Mouse (Mus musculus) heart, embryonic 14.5 days (tissue): ENCODE measurements around the gene 2200002J24Rik. TPM values are rescaled to one million over a fixed set of nuclear protein-coding genes. Genes with fewer than 3 reads are reported as not detected.

ENCODE experiments used
- ATAC-seq: fragments of 200-750 bp; cut with Nextera tagmentation; 2 replicates; pipeline ENCODE4 v1.8.0; 2017; ENCODE audit warnings: low read depth, moderate TSS enrichment; ENCODE audit not compliant: insufficient number of reproducible peaks, insufficient read depth, low FRiP score
- H3K27ac ChIP-seq, 2 experiments: fragments of 200-500 bp in 1 of 2; fragments of 300-500 bp in 1 of 2; sonication (generic) in 1 of 2; replicated peaks in 1 of 2; 2 replicates each; pipeline ENCODE4 v1.5.1; 2012 to 2014; ENCODE audit warnings: low read depth in 2 of 2, low read length in 2 of 2, control low read depth in 1 of 2, mild to moderate bottlenecking in 1 of 2, mixed read lengths in 1 of 2; ENCODE audit not compliant: control insufficient read depth in 1 of 2, insufficient read depth in 1 of 2
- H3K27me3 ChIP-seq: fragments of 300-500 bp; sonication (generic); 2 replicates; pipeline ENCODE4 v1.6.1; 2014; ENCODE audit warnings: mild to moderate bottlenecking, low read length, control low read depth; ENCODE audit not compliant: control insufficient read depth, insufficient read depth
- H3K36me3 ChIP-seq: fragments of 300-500 bp; sonication (generic); 2 replicates; pipeline ENCODE4 v1.6.1; 2014; ENCODE audit warnings: mild to moderate bottlenecking, control low read depth, low read length, mixed read lengths; ENCODE audit not compliant: control insufficient read depth, insufficient read depth
- H3K4me1 ChIP-seq, 2 experiments: fragments of 200-500 bp in 1 of 2; fragments of 300-500 bp in 1 of 2; sonication (generic) in 1 of 2; 2 replicates each; pipeline ENCODE4 v1.6.1; 2012 to 2014; ENCODE audit warnings: low read length in 2 of 2, control low read depth in 1 of 2, mixed read lengths in 1 of 2; ENCODE audit not compliant: control insufficient read depth in 2 of 2, insufficient read depth in 2 of 2
- H3K4me2 ChIP-seq: fragments of 300-500 bp; sonication (generic); 2 replicates; pipeline ENCODE4 v1.6.1; 2014; ENCODE audit warnings: mild to moderate bottlenecking, low read length
- H3K4me3 ChIP-seq, 2 experiments: fragments of 200-500 bp in 1 of 2; fragments of 300-500 bp in 1 of 2; sonication (generic) in 1 of 2; 2 replicates each; pipeline ENCODE4 v1.5.1; 2012 to 2014; ENCODE audit warnings: low read length in 2 of 2, mild to moderate bottlenecking in 2 of 2, control low read depth in 1 of 2, low read depth in 1 of 2, moderate library complexity in 1 of 2; ENCODE audit not compliant: control insufficient read depth in 1 of 2, insufficient read depth in 1 of 2
- H3K9ac ChIP-seq: fragments of 300-500 bp; sonication (generic); 2 replicates; pipeline ENCODE4 v1.6.1; 2014; ENCODE audit warnings: mild to moderate bottlenecking, low read length
- H3K9me3 ChIP-seq: fragments of 300-500 bp; sonication (generic); 2 replicates; pipeline ENCODE4 v1.6.1; 2016; ENCODE audit warnings: low read length, control low read depth; ENCODE audit not compliant: control insufficient read depth
- WGBS: fragments of 180-500 bp; shearing (Covaris S2); extraction: QIAGEN DNeasy Blood & Tissue Kit; methylation state at CpG from one replicate; pipeline ENCODE4 v1.1.7; 2014; 5-methylcytosine and 5-hydroxymethylcytosine counted together
- polyA plus RNA-seq: library from polyadenylated mRNA; unstranded; fragments of >200 nt; fragmentation: Nextera tagmentation; extraction: Ambion mirVana; gene quantifications from 2 replicates; pipeline ENCODE4 v1.2.1, GENCODE M21; 2014

2200002J24Rik gene
- 1.3 and 2.8 TPM in 2 replicates for polyA plus RNA-seq

- no peak within 1 kb of the TSS for H3K4me2 ChIP-seq
- no peak within 1 kb of the TSS for H3K9ac ChIP-seq
- no peaks in the 10 kb centered on the region for H3K9me3 ChIP-seq
- H3K4me1 ChIP-seq, result peaks cover 7 to 14% of the 10 kb centered on the region in 2 experiments; a peak in 3 of 4 replicates
- H3K27me3 ChIP-seq, result no peaks in the 10 kb centered on the region
- 38% methylated on average over 9 of the region's 9 CpGs for WGBS
- no peaks in the 10 kb centered on the region for H3K36me3 ChIP-seq
- H3K27ac ChIP-seq, result no peak within 1 kb of the TSS
- ATAC-seq, result no peak
- H3K4me3 ChIP-seq, result no peak within 1 kb of the TSS
These were observed at the start of gene 2200002J24Rik for GRCm38 (mm10) chr7:30698589-30698988. Gene 2200002J24Rik, plus strand, starts transcription at chr7:30698926.

- Histone ChIP-seq H3K4me2 (peak within 1 kb of the TSS; percentile 96), H3K27me3 (no peaks in the 10 kb centered on the region), H3K4me3 (peak within 1 kb of the TSS; percentile 88 to 98), H3K9me3 (no peaks in the 10 kb centered on the region), H3K4me1 (peaks cover 0 to 9% of the 10 kb centered on the region in 2 experiments; a peak in 2 of 4 replicates), H3K9ac (peak within 1 kb of the TSS; percentile 96), H3K27ac (peak within 1 kb of the TSS; percentile 8 to 70; a peak in 1 of 4 replicates), H3K36me3 (peaks cover 62% of the 10 kb centered on the region)
- peak; percentile 99 for ATAC-seq
- 1% methylated on average over 59 of the region's 59 CpGs for WGBS
These were observed 48.9 kb upstream of the 2200002J24Rik start, which contains the start of gene Rbm42 for GRCm38 (mm10) chr7:30649591-30650540. Gene Rbm42, minus strand, starts transcription at chr7:30650317.

GRCm38 (mm10) chr7:30664529-30665200, 34.1 kb upstream of the 2200002J24Rik start, which contains the start of gene Haus5:
Gene Haus5, minus strand, starts transcription at chr7:30664994.
- 1% methylated on average over 34 of the region's 34 CpGs for WGBS
- Histone ChIP-seq H3K9me3 (no peaks in the 10 kb centered on the region), H3K4me1 (peaks cover 3 to 11% of the 10 kb centered on the region in 2 experiments; a peak in 3 of 4 replicates), H3K4me2 (peak within 1 kb of the TSS; percentile 91), H3K4me3 (peak within 1 kb of the TSS; percentile 59 to 82), H3K36me3 (peaks cover 30% of the 10 kb centered on the region), H3K27me3 (no peaks in the 10 kb centered on the region), H3K27ac (no peak within 1 kb of the TSS; a peak in 1 of 4 replicates), H3K9ac (peak within 1 kb of the TSS; percentile 78)
- peak; percentile 81; the same call in 1 of the 2 replicates for ATAC-seq

- Histone ChIP-seq H3K27ac (no peak overlapping the region; a peak in 1 of 4 replicates), H3K4me1 (peaks cover 3 to 11% of the 10 kb centered on the region in 2 experiments; a peak in 3 of 4 replicates), H3K36me3 (peaks cover 24% of the 10 kb centered on the region), H3K9ac (peak overlapping the region; percentile 78), H3K27me3 (no peaks in the 10 kb centered on the region), H3K4me3 (peak overlapping the region; percentile 59 to 82), H3K9me3 (no peaks in the 10 kb centered on the region), H3K4me2 (peak overlapping the region; percentile 91)
- ATAC-seq, result no peak
- 7% methylated on average over 11 of the region's 11 CpGs for WGBS
These were observed 33.4 kb upstream of the 2200002J24Rik start for GRCm38 (mm10) chr7:30665321-30665720.

- no peak overlapping the region for H3K27ac ChIP-seq
- no peak for ATAC-seq
- no peaks in the 10 kb centered on the region for H3K27me3 ChIP-seq
- H3K9ac ChIP-seq, result no peak overlapping the region
- 33% methylated on average over 3 of the region's 3 CpGs for WGBS
- no peaks in the 10 kb centered on the region for H3K36me3 ChIP-seq
- peaks cover 3 to 10% of the 10 kb centered on the region in 2 experiments; a peak in 3 of 4 replicates for H3K4me1 ChIP-seq
- H3K4me2 ChIP-seq, result no peak overlapping the region
- no peak overlapping the region for H3K4me3 ChIP-seq
- H3K9me3 ChIP-seq, result no peaks in the 10 kb centered on the region
These were observed 29.5 kb upstream of the 2200002J24Rik start for GRCm38 (mm10) chr7:30669229-30669628.

GRCm38 (mm10) chr7:30671480-30671879, 27.2 kb upstream of the 2200002J24Rik start, which contains the start of gene Pmis2:
Gene Pmis2, minus strand, starts transcription at chr7:30671605.
- ATAC-seq, result no peak
- Histone ChIP-seq H3K4me2 (no peak within 1 kb of the TSS), H3K36me3 (no peaks in the 10 kb centered on the region), H3K4me1 (no peaks in the 10 kb centered on the region), H3K27ac (no peak within 1 kb of the TSS), H3K27me3 (no peaks in the 10 kb centered on the region), H3K4me3 (no peak within 1 kb of the TSS), H3K9me3 (no peaks in the 10 kb centered on the region), H3K9ac (no peak within 1 kb of the TSS)
- WGBS, result 55% methylated on average over 9 of the region's 9 CpGs

- peaks cover 5 to 7% of the 10 kb centered on the region in 2 experiments; a peak in 3 of 4 replicates for H3K4me1 ChIP-seq
- no peak overlapping the region for H3K4me3 ChIP-seq
- peaks cover 6% of the 10 kb centered on the region; the same call in 1 of the 2 replicates for H3K9me3 ChIP-seq
- no peaks in the 10 kb centered on the region for H3K27me3 ChIP-seq
- H3K4me2 ChIP-seq, result no peak overlapping the region
- no peaks in the 10 kb centered on the region for H3K36me3 ChIP-seq
- 43% methylated on average over 5 of the region's 5 CpGs for WGBS
- H3K27ac ChIP-seq, result no peak overlapping the region
- ATAC-seq, result no peak
- H3K9ac ChIP-seq, result no peak overlapping the region
These were observed 20.3 kb upstream of the 2200002J24Rik start for GRCm38 (mm10) chr7:30678263-30678975.
